Mouse (Mus musculus): Measurements from ENCODE around the gene Sema3f.

DNA sequence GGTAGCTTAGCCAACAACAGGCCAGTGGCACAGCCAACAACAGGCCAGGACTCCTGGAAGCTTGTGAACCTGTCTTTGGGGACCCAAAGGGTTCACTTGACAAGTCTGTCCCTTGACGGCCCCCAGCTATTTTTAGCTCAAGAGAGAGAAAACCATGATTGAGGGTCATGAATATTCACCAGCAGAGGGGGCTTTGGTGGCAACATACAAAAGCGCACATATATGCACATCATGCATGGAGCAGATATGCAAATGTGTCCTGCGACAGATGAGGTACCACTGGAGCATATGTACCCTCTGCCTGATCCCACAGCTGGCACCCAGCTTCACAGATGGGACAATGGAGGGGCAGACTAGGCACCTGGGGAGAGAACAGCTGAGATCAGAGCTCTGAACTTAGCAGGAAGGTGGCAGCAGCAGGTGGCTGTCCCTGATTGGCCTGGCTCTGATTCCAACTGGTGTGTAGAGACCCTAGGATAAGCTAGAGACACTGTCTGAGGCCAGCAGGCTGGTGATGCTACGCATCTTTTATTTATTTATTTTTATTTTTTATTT is 16.8 kb downstream of the Sema3f start:
- TF ChIP-seq POLR2A (IDR thresholded peaks at IDR 0.05; ENCODE audit: insufficient read depth, low read depth, low read length) (no peak), CTCF (IDR thresholded peaks at IDR 0.05; ENCODE audit: insufficient read depth, low read depth, low read length) (no peak)
